ENCODE assay signal across 35 mouse cellular contexts in genomic region chr8:45060083-45060482, GRCm38 (mm10). TPM values are rescaled to one million over a fixed set of nuclear protein-coding genes. Genes with fewer than 3 reads are reported as not detected.
"Had no signal": no experiment of that assay in that cellular context is flagged by ENCODE, and none has a peak within 500 bp of the region (broad histone marks: within the 10 kb centered on the region; RNA-seq: fewer than 3 reads in every experiment).

No protein-coding gene starts in this region.

- H3K9me3 ChIP-seq: embryonic facial prominence, embryonic 10.5 days; embryonic facial prominence, embryonic 13.5 days; embryonic facial prominence, embryonic 15.5 days; forebrain, embryonic 12.5 days; forebrain, embryonic 13.5 days; forebrain, embryonic 15.5 days had no signal

- H3K27me3 ChIP-seq: embryonic facial prominence, embryonic 12.5 days; embryonic facial prominence, embryonic 13.5 days; embryonic facial prominence, embryonic 15.5 days; forebrain, embryonic 12.5 days; forebrain, embryonic 13.5 days; forebrain, embryonic 15.5 days had no signal

- H3K9ac ChIP-seq: embryonic facial prominence, embryonic 12.5 days; embryonic facial prominence, embryonic 13.5 days; embryonic facial prominence, embryonic 15.5 days; forebrain, embryonic 12.5 days; forebrain, embryonic 13.5 days; forebrain, embryonic 15.5 days; forebrain, postnatal 0 days had no signal

- DNase-seq: cerebellum, adult 9-11 months; cerebellum, postnatal 10 days; cerebellum, postnatal 14 days; cerebellum, postnatal 25 days; cerebellum, postnatal 36 days; embryo, embryonic 11 days; forebrain, postnatal 0 days; gastrocnemius, adult 2 months; gastrocnemius, postnatal 10 days; gastrocnemius, postnatal 14 days; gastrocnemius, postnatal 25 days; gastrocnemius, postnatal 36 days; heart, adult 11 months; heart, adult 18-20 months; heart, adult 2 months had no signal

- H3K4me1 ChIP-seq: embryonic facial prominence, embryonic 12.5 days; embryonic facial prominence, embryonic 13.5 days; embryonic facial prominence, embryonic 15.5 days; forebrain, embryonic 15.5 days had no signal

- H3K36me3 ChIP-seq: embryonic facial prominence, embryonic 12.5 days; forebrain, embryonic 15.5 days had no signal

- H3K4me3 ChIP-seq: embryonic facial prominence, embryonic 10.5 days; embryonic facial prominence, embryonic 12.5 days; embryonic facial prominence, embryonic 13.5 days; embryonic facial prominence, embryonic 15.5 days; erythroblast, embryonic 14.5 days; forebrain, embryonic 10.5 days; forebrain, embryonic 12.5 days; forebrain, embryonic 13.5 days; forebrain, embryonic 15.5 days; gastrocnemius, adult 2 months; heart, adult 2 months had no signal

- H3K27ac ChIP-seq: embryonic facial prominence, embryonic 10.5 days; embryonic facial prominence, embryonic 12.5 days; embryonic facial prominence, embryonic 13.5 days; embryonic facial prominence, embryonic 15.5 days; forebrain, embryonic 10.5 days; forebrain, embryonic 12.5 days; forebrain, embryonic 13.5 days; forebrain, embryonic 15.5 days; gastrocnemius, adult 2 months; heart, adult 2 months had no signal

- H3K4me2 ChIP-seq: embryonic facial prominence, embryonic 12.5 days; embryonic facial prominence, embryonic 13.5 days; embryonic facial prominence, embryonic 15.5 days; forebrain, embryonic 12.5 days; forebrain, embryonic 13.5 days; forebrain, embryonic 15.5 days had no signal

RNA-seq across cellular contexts. Expression of gene Mtnr1a, which starts 8.9 kb away (rescaled TPM):
- total RNA-seq: common myeloid progenitor, adult 5-6 weeks; gastrocnemius, adult 18-20 months; gastrocnemius, adult 2 months; gastrocnemius, adult 8-10 months; gastrocnemius, postnatal 10 days; gastrocnemius, postnatal 14 days; gastrocnemius, postnatal 25 days; gastrocnemius, postnatal 36 days; gastrocnemius, postnatal 4 days; granulocyte monocyte progenitor cell, adult 5-6 weeks; heart, adult 18-20 months; heart, adult 2 months; heart, adult 8-10 months had no signal
- polyA plus RNA-seq: cortical plate, adult 2 months; embryonic facial prominence, embryonic 11.5 days; embryonic facial prominence, embryonic 13.5 days; embryonic facial prominence, embryonic 14.5 days; embryonic facial prominence, embryonic 15.5 days; erythroblast, embryonic 14.5 days; forebrain, embryonic 15.5 days; frontal cortex, adult 2 months; gonadal fat pad, adult 2 months; heart, adult 2 months had no signal
